Mouse (Mus musculus) liver, embryonic 14.5 days (tissue): ENCODE data around the gene Ift140. TPM values are rescaled to one million over a fixed set of nuclear protein-coding genes. Genes with fewer than 3 reads are reported as not detected.

Experiments
- ATAC-seq: fragments of 200-750 bp; cut with Nextera tagmentation; 2 replicates; pipeline ENCODE4 v1.8.0; 2017; ENCODE audit warnings: moderate number of reproducible peaks, mild to moderate bottlenecking, moderate library complexity; ENCODE audit not compliant: insufficient read depth
- DNase-seq, 3 experiments: peaks; one replicate each; pipeline ENCODE4 v3.0.0-alpha.2; 2012 to 2013; ENCODE audit warnings: low read depth in 3 of 3, low spot score in 3 of 3
- H3K27ac ChIP-seq: fragments of 300-500 bp; sonication (generic); 2 replicates; pipeline ENCODE4 v1.5.1; 2014; ENCODE audit warnings: moderate library complexity, mild to moderate bottlenecking, control low read depth, inconsistent platforms
- H3K27me3 ChIP-seq: fragments of 300-500 bp; sonication (generic); 2 replicates; pipeline ENCODE4 v1.6.1; 2014; ENCODE audit warnings: mild to moderate bottlenecking, low read length, moderate library complexity; ENCODE audit not compliant: control insufficient read depth, insufficient read depth
- H3K36me3 ChIP-seq: fragments of 300-500 bp; sonication (generic); replicated peaks from 2 replicates; pipeline ENCODE4 v1.6.1; 2014; ENCODE audit warnings: low read depth; ENCODE audit not compliant: control insufficient read depth, insufficient read depth
- H3K4me1 ChIP-seq, 2 experiments: fragments of 200-500 bp in 1 of 2; fragments of 300-500 bp in 1 of 2; sonication (generic) in 1 of 2; replicated peaks; 2 replicates each; pipeline ENCODE4 v1.6.1; 2012 to 2014; ENCODE audit warnings: antibody characterized with exemption in 1 of 2, inconsistent platforms in 1 of 2, low read length in 1 of 2; ENCODE audit not compliant: control insufficient read depth in 2 of 2, insufficient read depth in 2 of 2
- H3K4me2 ChIP-seq: fragments of 300-500 bp; sonication (generic); 2 replicates; pipeline ENCODE4 v1.6.1; 2014; ENCODE audit warnings: low read depth, mild to moderate bottlenecking, control low read depth, moderate library complexity
- H3K4me3 ChIP-seq, 2 experiments: fragments of 200-500 bp in 1 of 2; fragments of 300-500 bp in 1 of 2; sonication (generic) in 1 of 2; 2 replicates each; pipeline ENCODE4 v1.5.1; 2012 to 2014; ENCODE audit warnings: low read depth in 2 of 2, low read length in 2 of 2, mild to moderate bottlenecking in 2 of 2, control low read depth in 1 of 2, inconsistent platforms in 1 of 2, moderate library complexity in 1 of 2; ENCODE audit not compliant: insufficient read depth in 1 of 2
- H3K9ac ChIP-seq: fragments of 300-500 bp; sonication (generic); replicated peaks from 2 replicates; pipeline ENCODE4 v1.6.1; 2014; ENCODE audit warnings: mild to moderate bottlenecking, control low read depth, moderate library complexity
- H3K9me3 ChIP-seq: fragments of 300-500 bp; sonication (generic); 2 replicates; pipeline ENCODE4 v1.6.1; 2016; ENCODE audit warnings: low read length, mixed read lengths; ENCODE audit not compliant: control insufficient read depth
- CTCF ChIP-seq: IDR thresholded peaks from 2 replicates; pipeline ENCODE4 v1.5.1; 2016; ENCODE audit warnings: antibody characterized with exemption, low read depth, control low read depth
- EP300 ChIP-seq: IDR thresholded peaks from 2 replicates; pipeline ENCODE4 v1.6.1; 2016; ENCODE audit warnings: antibody characterized with exemption, low read depth
- WGBS: fragments of 180-500 bp; shearing (Covaris S2); extraction: QIAGEN DNeasy Blood & Tissue Kit; methylation state at CpG from one replicate; pipeline ENCODE4 v1.1.7; 2014; ENCODE audit not compliant: insufficient replicate concordance; 5-methylcytosine and 5-hydroxymethylcytosine counted together
- polyA plus RNA-seq, 2 experiments: library from polyadenylated mRNA; depleted of rRNA in 1 of 2; stranded (reverse) in 1 of 2; unstranded in 1 of 2; fragments of >200 nt; fragmentation: Nextera tagmentation in 1 of 2; extraction: Ambion mirVana in 1 of 2; gene quantifications; 2 replicates each; pipeline versions ENCODE4 v1.2.1 to v1.2.3; 2012 to 2014

The Ift140 gene
- 51.8 and 61.2 TPM in 2 replicates for polyA plus RNA-seq (2012; rRNA removed)
- 115 and 124 TPM in 2 replicates for polyA plus RNA-seq (2014; fragmentation: Nextera tagmentation; extraction: Ambion mirVana)

GRCm38 (mm10) chr17:25015655-25016291 lies at the start of gene Ift140, which contains the start of gene Cramp1l:
TSS of gene Ift140 (plus strand) at chr17:25016085.
TSS of gene Cramp1l (minus strand) at chr17:25015788.
- ATAC-seq (peak; percentile 93), DNase-seq (peak; percentile 98)
- H3K4me3 ChIP-seq, result peak within 1 kb of the TSS; percentile 94 to 99
- H3K36me3 ChIP-seq, result peaks cover 23% of the 10 kb centered on the region
- no peaks in the 10 kb centered on the region for H3K27me3 ChIP-seq
- H3K4me2 ChIP-seq, result peak within 1 kb of the TSS; percentile 94
- TF ChIP-seq EP300 (peak; percentile 6; the same call in 1 of the 2 replicates), CTCF (no peak)
- H3K4me1 ChIP-seq, result peaks cover 4 to 7% of the 10 kb centered on the region in 2 experiments
- WGBS, result under 1% methylated on average over 62 of the region's 62 CpGs
- H3K9me3 ChIP-seq, result no peaks in the 10 kb centered on the region
- H3K9ac ChIP-seq, result peak within 1 kb of the TSS; percentile 98
- H3K27ac ChIP-seq, result peak within 1 kb of the TSS; percentile 86

GRCm38 (mm10) chr17:24987221-24987620 lies 28.7 kb upstream of the Ift140 start:
- DNase-seq (no peak), ATAC-seq (no peak)
- Histone ChIP-seq H3K4me1 (no peaks in the 10 kb centered on the region), H3K36me3 (peaks cover 92% of the 10 kb centered on the region), H3K4me3 (no peak overlapping the region), H3K27me3 (no peaks in the 10 kb centered on the region), H3K4me2 (no peak overlapping the region), H3K27ac (no peak overlapping the region), H3K9me3 (no peaks in the 10 kb centered on the region), H3K9ac (no peak overlapping the region)
- TF ChIP-seq CTCF (no peak), EP300 (no peak)
- 91% methylated on average over 6 of the region's 6 CpGs for WGBS

- DNase-seq, result no peak
- H3K4me1 ChIP-seq, result no peaks in the 10 kb centered on the region
- no peaks in the 10 kb centered on the region for H3K27me3 ChIP-seq
- H3K9ac ChIP-seq, result no peak overlapping the region
- H3K27ac ChIP-seq, result no peak overlapping the region
- 94% methylated on average over 6 of the region's 6 CpGs for WGBS
- TF ChIP-seq CTCF (no peak), EP300 (no peak)
- H3K4me2 ChIP-seq, result no peak overlapping the region
- H3K9me3 ChIP-seq, result no peaks in the 10 kb centered on the region
- ATAC-seq, result no peak
- H3K4me3 ChIP-seq, result no peak overlapping the region
- peaks cover 86% of the 10 kb centered on the region for H3K36me3 ChIP-seq
Measured at GRCm38 (mm10) chr17:24994721-24995120, 21.2 kb upstream of the Ift140 start.

GRCm38 (mm10) chr17:25005102-25005501 lies 10.8 kb upstream of the Ift140 start:
- no peaks in the 10 kb centered on the region for H3K4me1 ChIP-seq
- no peak overlapping the region for H3K27ac ChIP-seq
- H3K36me3 ChIP-seq, result peaks cover 63% of the 10 kb centered on the region
- ATAC-seq (no peak), DNase-seq (no peak)
- H3K9ac ChIP-seq, result no peak overlapping the region
- 92% methylated on average over 3 of the region's 3 CpGs for WGBS
- no peak overlapping the region for H3K4me3 ChIP-seq
- TF ChIP-seq CTCF, result peak; percentile 42
- TF ChIP-seq EP300, result no peak
- H3K27me3 ChIP-seq, result no peaks in the 10 kb centered on the region
- no peak overlapping the region for H3K4me2 ChIP-seq
- no peaks in the 10 kb centered on the region for H3K9me3 ChIP-seq

GRCm38 (mm10) chr17:25007480-25007879 lies 8.4 kb upstream of the Ift140 start:
- DNase-seq, result no peak
- Histone ChIP-seq H3K4me3 (no peak overlapping the region), H3K27ac (no peak overlapping the region), H3K9me3 (no peaks in the 10 kb centered on the region), H3K36me3 (peaks cover 72% of the 10 kb centered on the region), H3K4me2 (no peak overlapping the region), H3K4me1 (no peaks in the 10 kb centered on the region), H3K9ac (no peak overlapping the region), H3K27me3 (no peaks in the 10 kb centered on the region)
- TF ChIP-seq EP300 (no peak), CTCF (no peak)
- ATAC-seq, result no peak
